Mouse (Mus musculus) ES-Bruce4 (cell line): ENCODE measurements at regions not wholly inside any gene's neighbourhood (a gene's known extent, or its start where the extent isn't known, plus 50 kb on each side); places are given as distances from the start of the nearest gene placed in this dataset.
A peak's percentile ranks its signal among the peaks of the same experiment; 100 is the strongest.

ENCODE experiments used
- H3K27ac ChIP-seq: 2 replicates; pipeline ENCODE4 v1.5.1; 2012; ENCODE audit warnings: low read length, inconsistent platforms; ENCODE audit not compliant: insufficient read depth
- H3K27me3 ChIP-seq: 2 replicates; pipeline ENCODE4 v1.6.1; 2012; ENCODE audit warnings: mild to moderate bottlenecking, low read length, inconsistent platforms; ENCODE audit not compliant: control insufficient read depth, poor library complexity, insufficient read depth, severe bottlenecking
- H3K36me3 ChIP-seq: 2 replicates; pipeline ENCODE4 v1.6.1; 2012; ENCODE audit warnings: inconsistent platforms, mild to moderate bottlenecking, low read length, moderate library complexity; ENCODE audit not compliant: control insufficient read depth, poor library complexity, insufficient read depth, severe bottlenecking
- H3K4me1 ChIP-seq: one replicate; pipeline ENCODE4 v1.8.1; 2011; ENCODE audit warnings: low read length; ENCODE audit not compliant: control insufficient read depth, insufficient read depth
- H3K4me3 ChIP-seq: 2 replicates; pipeline ENCODE4 v1.5.1; 2011; ENCODE audit warnings: low read depth, mild to moderate bottlenecking, low read length
- H3K9ac ChIP-seq: 2 replicates; pipeline ENCODE4 v1.6.1; 2012; ENCODE audit warnings: low read depth, mild to moderate bottlenecking, inconsistent platforms; ENCODE audit not compliant: poor library complexity, severe bottlenecking
- H3K9me3 ChIP-seq: replicated peaks from 2 replicates; pipeline ENCODE4 v1.6.1; 2012; ENCODE audit warnings: mild to moderate bottlenecking, low read length, inconsistent platforms; ENCODE audit not compliant: control insufficient read depth, poor library complexity, insufficient read depth, severe bottlenecking
- CTCF ChIP-seq: IDR thresholded peaks from one replicate; pipeline ENCODE4 v1.8.1; 2011; ENCODE audit warnings: low read depth, low read length
- EP300 ChIP-seq: IDR thresholded peaks from 2 replicates; pipeline ENCODE4 v1.6.1; 2011; ENCODE audit warnings: low read depth, low read length; ENCODE audit not compliant: insufficient read depth
- POLR2A ChIP-seq: IDR thresholded peaks from one replicate; pipeline ENCODE4 v1.8.1; 2011; ENCODE audit warnings: low read length; ENCODE audit not compliant: insufficient read depth

DNA sequence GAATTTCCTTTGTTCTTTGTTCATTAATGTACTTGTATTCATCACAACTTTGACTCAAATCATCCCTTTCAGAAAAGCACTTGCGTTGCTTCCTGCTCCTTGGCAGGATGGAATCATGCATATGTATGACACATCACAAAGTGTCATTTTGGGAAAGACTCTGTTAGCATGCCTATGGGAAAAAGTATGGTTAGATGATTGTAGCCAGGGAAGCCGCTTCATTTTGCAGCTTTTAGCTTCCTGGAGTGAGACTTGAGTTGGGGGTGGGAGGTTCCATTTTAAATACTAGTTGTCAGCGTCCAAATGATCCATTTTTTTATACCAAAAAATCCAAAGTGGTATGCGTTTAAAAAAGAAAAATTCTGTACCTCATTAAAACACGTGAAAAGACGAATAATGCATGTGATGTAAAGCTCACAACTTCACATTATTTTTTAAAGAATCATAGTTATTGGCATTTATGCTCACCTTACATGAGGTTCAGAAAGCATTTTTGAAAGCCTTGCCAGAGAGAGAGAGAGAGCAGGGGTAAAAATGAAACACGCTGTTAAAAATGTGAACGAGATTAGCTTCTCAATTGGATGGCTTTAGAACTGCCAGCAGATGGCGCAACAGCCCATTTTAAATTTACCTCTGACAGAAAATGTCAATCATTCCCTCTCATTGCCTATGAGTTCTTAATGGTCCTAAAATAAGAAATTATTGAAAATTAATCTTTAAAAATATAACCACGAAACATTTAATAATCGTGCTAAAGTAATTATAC lies 57.6 kb upstream of the Akr1e1 start:
- Histone ChIP-seq H3K27me3 (no peaks in the 10 kb centered on the region), H3K4me1 (no peaks in the 10 kb centered on the region), H3K4me3 (no peak overlapping the region), H3K9ac (no peak overlapping the region), H3K9me3 (no peaks in the 10 kb centered on the region), H3K36me3 (no peaks in the 10 kb centered on the region), H3K27ac (no peak overlapping the region)
- TF ChIP-seq POLR2A (no peak), CTCF (peak; percentile 10), EP300 (no peak)

DNA sequence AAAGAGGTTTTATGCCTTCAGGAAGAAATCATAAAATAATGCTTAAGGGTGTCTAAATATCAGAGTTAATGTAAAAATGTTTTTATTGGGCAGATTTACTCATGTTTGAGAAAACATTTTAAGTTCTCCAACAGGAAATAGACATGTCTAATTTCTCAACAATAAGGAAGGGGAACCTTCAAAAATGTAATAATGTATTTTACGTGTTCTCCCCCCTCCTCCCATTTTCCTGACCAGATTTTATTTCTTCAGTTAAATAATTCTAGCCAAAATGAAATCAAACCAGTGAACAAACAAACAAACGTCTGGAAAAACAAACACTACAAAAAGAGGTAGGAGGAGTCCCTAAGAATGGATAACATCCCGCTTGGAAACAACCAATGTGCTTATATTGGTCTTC lies 54.4 kb upstream of the Akr1e1 start:
- TF ChIP-seq POLR2A: no peak
- no peak for TF ChIP-seq CTCF
- TF ChIP-seq EP300: no peak

DNA sequence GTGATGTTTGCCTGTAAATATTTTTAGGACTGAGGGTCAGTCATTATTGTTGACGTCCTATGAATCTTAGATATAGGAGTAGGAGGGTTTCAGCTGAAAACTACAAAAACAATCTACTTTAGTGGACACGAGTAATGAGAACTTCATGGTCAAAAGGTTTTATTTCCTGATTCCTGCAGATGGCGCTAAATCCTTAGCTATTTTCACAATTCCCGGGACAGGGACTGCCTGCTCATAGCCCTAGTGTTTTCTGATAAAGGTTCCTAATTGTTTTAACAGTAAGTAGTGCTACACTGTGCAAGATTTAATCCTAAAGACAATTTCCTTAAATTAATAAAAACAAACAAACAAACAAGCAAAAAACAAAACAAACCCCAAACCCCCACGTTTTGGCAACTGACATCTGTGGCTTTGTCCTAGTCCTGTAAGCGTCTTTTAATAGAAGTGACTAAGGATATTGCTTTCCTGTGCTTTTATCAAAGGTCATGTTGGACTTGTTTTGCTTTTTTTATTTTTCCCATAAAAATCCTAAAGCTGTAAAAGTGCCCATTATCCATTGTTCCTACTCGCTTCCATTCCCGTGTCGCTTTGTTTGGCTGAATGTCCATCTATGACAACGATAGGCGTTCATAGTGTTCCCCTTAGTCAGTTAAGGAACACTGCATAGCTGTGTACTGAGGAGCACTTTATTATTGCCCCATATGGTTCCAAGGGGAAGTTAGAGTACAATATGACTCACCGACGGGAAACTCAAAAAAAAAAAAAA lies 53.5 kb upstream of the Akr1e1 start:
- H3K9ac ChIP-seq: no peak overlapping the region
- no peak overlapping the region for H3K27ac ChIP-seq
- no peaks in the 10 kb centered on the region for H3K4me1 ChIP-seq
- TF ChIP-seq POLR2A (no peak), CTCF (no peak), EP300 (no peak)
- H3K9me3 ChIP-seq: 0 out of 2 replicates have a peak, but pooled peaks cover 1% of the 10 kb centered on the region
- no peaks in the 10 kb centered on the region for H3K36me3 ChIP-seq
- H3K27me3 ChIP-seq: no peaks in the 10 kb centered on the region
- H3K4me3 ChIP-seq: no peak overlapping the region

More for the DNA sequence above, 54.4 kb upstream of the Akr1e1 start:
- no peaks in the 10 kb centered on the region for H3K27me3 ChIP-seq
- H3K27ac ChIP-seq: no peak overlapping the region
- no peaks in the 10 kb centered on the region for H3K4me1 ChIP-seq
- no peaks in the 10 kb centered on the region for H3K36me3 ChIP-seq
- H3K4me3 ChIP-seq: no peak overlapping the region
- H3K9me3 ChIP-seq: no peaks in the 10 kb centered on the region
- H3K9ac ChIP-seq: no peak overlapping the region
